Comparison of ENCODE assay signal across 8 mouse cellular contexts in the genomic region with DNA sequence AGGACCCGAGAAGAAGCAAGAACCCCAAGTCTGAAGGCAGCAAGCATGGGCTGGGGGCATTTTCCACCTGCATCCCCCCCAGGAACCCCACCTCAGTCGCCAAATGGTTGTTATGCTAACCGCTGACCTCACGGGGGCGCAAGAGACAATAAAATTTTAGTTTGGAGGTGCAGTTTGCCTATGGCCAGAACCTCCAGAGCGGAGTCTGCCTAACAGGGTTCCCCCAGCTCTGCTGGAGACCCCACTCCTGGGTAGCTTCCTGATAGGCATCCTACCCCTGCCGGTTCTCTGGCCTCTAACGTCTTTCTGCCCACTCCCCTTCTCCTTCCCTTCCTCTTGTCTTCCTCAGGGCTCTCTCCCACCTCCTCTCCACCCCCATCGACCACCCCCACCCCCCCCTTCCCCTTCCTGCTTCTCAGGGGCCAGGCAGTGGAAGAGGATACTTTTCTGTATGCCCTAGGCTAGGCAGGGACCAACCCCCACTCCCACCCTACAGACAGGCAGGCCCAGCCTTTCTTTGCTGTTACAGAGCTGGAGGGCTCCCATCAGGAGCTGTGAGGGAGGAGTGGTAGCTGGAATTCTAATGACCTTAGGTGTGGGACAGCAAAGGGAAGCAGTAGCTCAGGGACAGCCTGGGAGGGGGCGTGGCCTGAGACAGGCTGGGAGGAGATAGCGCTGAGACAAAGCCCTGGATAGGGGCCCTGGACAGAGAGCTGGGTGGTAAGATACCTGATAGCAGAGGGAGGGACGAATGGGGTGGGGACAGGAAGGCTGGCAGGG. TPM values are rescaled to one million over a fixed set of nuclear protein-coding genes. Genes with fewer than 3 reads are reported as not detected.
A peak's percentile ranks its signal among the peaks of the same experiment; 100 is the strongest.
DNase-seq lines count a peak whose midpoint lies in the region; ATAC-seq and TF ChIP-seq lines count a peak whose summit lies in the region.

No protein-coding gene starts in this region.

- H3K27me3 ChIP-seq in heart, embryonic 13.5 days (replicated peaks): no peaks in the 10 kb centered on the region
- no peaks in the 10 kb centered on the region for H3K27me3 ChIP-seq in kidney, postnatal 0 days (ENCODE audit: insufficient read depth, low read length)

- 1% methylated on average over 12 of the region's 12 CpGs for WGBS in heart, embryonic 13.5 days
- WGBS in kidney, postnatal 0 days: 2% methylated on average over 12 of the region's 12 CpGs

- peak overlapping the region; percentile 91 for H3K27ac ChIP-seq in heart, embryonic 13.5 days (replicated peaks)
- H3K27ac ChIP-seq in kidney, postnatal 0 days: peak overlapping the region; percentile 54; the same call in 1 of the 2 replicates

- H3K4me1 ChIP-seq in heart, embryonic 13.5 days: peaks cover 40% of the 10 kb centered on the region
- H3K4me1 ChIP-seq in kidney, postnatal 0 days (replicated peaks; ENCODE audit: insufficient read depth, low read length): peaks cover 4% of the 10 kb centered on the region; the same call in 1 of the 2 replicates

- H3K9me3 ChIP-seq in heart, embryonic 13.5 days: no peaks in the 10 kb centered on the region
- H3K9me3 ChIP-seq in kidney, postnatal 0 days (replicated peaks; ENCODE audit: low read length): no peaks in the 10 kb centered on the region

- H3K9ac ChIP-seq in heart, embryonic 13.5 days: peak overlapping the region; percentile 78
- no peak overlapping the region for H3K9ac ChIP-seq in kidney, postnatal 0 days (ENCODE audit: low read depth, low read length)

- TF ChIP-seq CTCF in kidney, postnatal 0 days (IDR thresholded peaks at IDR 0.05; ENCODE audit: low read depth): peak; percentile 76

- peak overlapping the region; percentile 36 for H3K4me3 ChIP-seq in heart, embryonic 13.5 days
- H3K4me3 ChIP-seq in kidney, postnatal 0 days (replicated peaks; ENCODE audit: low read depth, low read length): no peak overlapping the region

- no peaks in the 10 kb centered on the region for H3K36me3 ChIP-seq in heart, embryonic 13.5 days
- H3K36me3 ChIP-seq in kidney, postnatal 0 days (ENCODE audit: insufficient read depth, low read length): no peaks in the 10 kb centered on the region

- ATAC-seq in heart, embryonic 13.5 days (ENCODE audit: extremely low read depth, insufficient number of reproducible peaks, low FRiP score, low TSS enrichment): peak; percentile 89
- ATAC-seq in kidney, postnatal 0 days (replicated peaks; ENCODE audit: low FRiP score, low read depth): peak; percentile 90

- peak overlapping the region; percentile 63 for H3K4me2 ChIP-seq in heart, embryonic 13.5 days
- peak overlapping the region; percentile 19; the same call in 1 of the 2 replicates for H3K4me2 ChIP-seq in kidney, postnatal 0 days (ENCODE audit: low read length)

- DNase-seq in A20 (ENCODE audit: low read depth, low spot score): peak; percentile 44
- peak; percentile 54 for DNase-seq in adrenal gland, adult 2 months
- DNase-seq in embryo, embryonic 9.5 days (ENCODE audit: extremely low spot score): peak; percentile 93
- DNase-seq in kidney, postnatal 0 days (ENCODE audit: low spot score): peak; percentile 93
- DNase-seq in lung, adult 18-20 months: peak; percentile 16 to 28
- DNase-seq in ovary, postnatal 14 days (ENCODE audit: low spot score): peak; percentile 54
- peak; percentile 82 for DNase-seq in thymus, postnatal 4 days

RNA-seq across cellular contexts. Expression of gene Igf2, which starts 55.8 kb away (rescaled TPM):
- 10 to 100 TPM in 1 of 2 experiments, 1 to 10 TPM in 1; 8.6 to 13.1 TPM for total RNA-seq in adrenal gland, adult 2 months (2021)
- polyA plus RNA-seq in adrenal gland, adult 2 months (2012; rRNA removed): 22.4 and 32.0 TPM in 2 replicates
- 1,357 and 1,430 TPM in 2 replicates for polyA plus RNA-seq in heart, embryonic 13.5 days (2015; fragmentation: Nextera tagmentation; extraction: Ambion mirVana)
- 297 and 337 TPM in 2 replicates for polyA plus RNA-seq in kidney, postnatal 0 days (2015; fragmentation: Nextera tagmentation; extraction: Ambion mirVana)

RNA-seq across cellular contexts. Expression of gene Gm49394, which starts 58.9 kb away (rescaled TPM):
- total RNA-seq in adrenal gland, adult 2 months (2021): not detected
- polyA plus RNA-seq in adrenal gland, adult 2 months (2012; rRNA removed): not detected in 2 replicates
- polyA plus RNA-seq in heart, embryonic 13.5 days (2015; fragmentation: Nextera tagmentation; extraction: Ambion mirVana): 0.04 and 0.05 TPM in 2 replicates
- polyA plus RNA-seq in kidney, postnatal 0 days (2015; fragmentation: Nextera tagmentation; extraction: Ambion mirVana): not detected in 2 replicates

Comparison
In these comparisons a context has a peak if more than half of its experiments do, and no peak if none do; other contexts are left out.
1. DNase-seq: peak in every context shown above with its lines; median percentile 93 in embryo, embryonic 9.5 days; 93 in kidney, postnatal 0 days; 82 in thymus, postnatal 4 days; 54 in adrenal gland, adult 2 months; 54 in ovary, postnatal 14 days; 44 in A20; 22 in lung, adult 18-20 months.